ENCODE assay signal across 34 mouse cellular contexts in genomic region chr3:114959311-114959967, GRCm38 (mm10). TPM values are rescaled to one million over a fixed set of nuclear protein-coding genes. Genes with fewer than 3 reads are reported as not detected.
DNase-seq lines count a peak whose midpoint lies in the region; ATAC-seq and TF ChIP-seq lines count a peak whose summit lies in the region.
"Had no signal": no experiment of that assay in that cellular context is flagged by ENCODE, and none has a peak within 500 bp of the region (broad histone marks: within the 10 kb centered on the region; RNA-seq: fewer than 3 reads in every experiment).

No protein-coding gene starts in this region.

- H3K9ac ChIP-seq in forebrain, embryonic 13.5 days = no peak overlapping the region
- no peak overlapping the region for H3K9ac ChIP-seq in forebrain, postnatal 0 days
- no peak overlapping the region for H3K9ac ChIP-seq in midbrain, embryonic 11.5 days (ENCODE audit: low read length)
- H3K9ac ChIP-seq in midbrain, embryonic 14.5 days (replicated peaks; ENCODE audit: low read length) = no peak overlapping the region
- H3K9ac ChIP-seq: embryonic facial prominence, embryonic 12.5 days; heart, embryonic 15.5 days; limb, embryonic 15.5 days; liver, embryonic 14.5 days; neural tube, embryonic 12.5 days; stomach, embryonic 15.5 days had no signal

- no peak for DNase-seq in forebrain, postnatal 0 days
- no peak for DNase-seq in midbrain, embryonic 11.5 days (ENCODE audit: low spot score, missing footprints)
- DNase-seq in midbrain, embryonic 10.5 days (ENCODE audit: low spot score) = no peak
- DNase-seq in midbrain, embryonic 14.5 days = peak; percentile 12
- DNase-seq in retina, embryonic 14.5 days (ENCODE audit: low spot score) = peak; percentile 7
- no peak for DNase-seq in heart, postnatal 4 days
- DNase-seq in spleen, postnatal 10 days (ENCODE audit: low spot score in 2 of 2) = no peak
- DNase-seq: adrenal gland, postnatal 25 days; B cell, adult 2 months; cerebellum, adult 18-20 months; cerebellum, postnatal 10 days; gastrocnemius, postnatal 25 days; heart, adult 11 months; kidney, adult 18-20 months; kidney, postnatal 36 days; lung, adult 2 months; lung, postnatal 10 days; right cerebral cortex, postnatal 14 days had no signal

- WGBS in forebrain, embryonic 13.5 days = 22% methylated on average over 7 of the region's 7 CpGs
- 34% methylated on average over 7 of the region's 7 CpGs for WGBS in forebrain, postnatal 0 days
- WGBS in midbrain, embryonic 11.5 days = 65% methylated on average over 7 of the region's 7 CpGs
- WGBS in midbrain, embryonic 10.5 days = 59% methylated on average over 7 of the region's 7 CpGs
- WGBS in midbrain, embryonic 14.5 days = 41% methylated on average over 7 of the region's 7 CpGs

- no peak overlapping the region for H3K4me3 ChIP-seq in forebrain, embryonic 13.5 days
- no peak overlapping the region for H3K4me3 ChIP-seq in forebrain, postnatal 0 days (ENCODE audit: low read depth, low read length)
- H3K4me3 ChIP-seq in midbrain, embryonic 11.5 days (ENCODE audit: low read depth, low read length) = no peak overlapping the region
- H3K4me3 ChIP-seq in midbrain, embryonic 10.5 days = no peak overlapping the region
- H3K4me3 ChIP-seq in midbrain, embryonic 14.5 days (replicated peaks; ENCODE audit: low read depth, low read length) = no peak overlapping the region
- H3K4me3 ChIP-seq: embryonic facial prominence, embryonic 12.5 days; heart, embryonic 10.5 days; heart, embryonic 15.5 days; limb, embryonic 10.5 days; limb, embryonic 15.5 days; neural tube, embryonic 12.5 days; stomach, embryonic 15.5 days had no signal

- no peaks in the 10 kb centered on the region for H3K27me3 ChIP-seq in forebrain, embryonic 13.5 days
- H3K27me3 ChIP-seq in forebrain, postnatal 0 days (ENCODE audit: insufficient read depth, low read length) = no peaks in the 10 kb centered on the region
- no peaks in the 10 kb centered on the region for H3K27me3 ChIP-seq in midbrain, embryonic 11.5 days (ENCODE audit: control insufficient read depth, insufficient read depth, low read length)
- no peaks in the 10 kb centered on the region for H3K27me3 ChIP-seq in midbrain, embryonic 10.5 days (ENCODE audit: low read depth, poor library complexity, severe bottlenecking)
- no peaks in the 10 kb centered on the region for H3K27me3 ChIP-seq in midbrain, embryonic 14.5 days (ENCODE audit: control insufficient read depth, insufficient read depth, low read length)
- H3K27me3 ChIP-seq: embryonic facial prominence, embryonic 12.5 days; heart, embryonic 15.5 days; limb, embryonic 15.5 days; neural tube, embryonic 12.5 days; stomach, embryonic 15.5 days had no signal

- H3K4me1 ChIP-seq in forebrain, embryonic 13.5 days = 0 out of 2 replicates have a peak, but pooled peaks cover 8% of the 10 kb centered on the region
- H3K4me1 ChIP-seq in forebrain, postnatal 0 days (ENCODE audit: insufficient read depth) = no peaks in the 10 kb centered on the region
- no peaks in the 10 kb centered on the region for H3K4me1 ChIP-seq in midbrain, embryonic 11.5 days (ENCODE audit: control insufficient read depth, insufficient read depth, low read length)
- H3K4me1 ChIP-seq in midbrain, embryonic 10.5 days = 0 out of 2 replicates have a peak, but pooled peaks cover 3% of the 10 kb centered on the region
- no peaks in the 10 kb centered on the region for H3K4me1 ChIP-seq in midbrain, embryonic 14.5 days (ENCODE audit: control insufficient read depth, insufficient read depth, low read length)
- H3K4me1 ChIP-seq: embryonic facial prominence, embryonic 12.5 days; heart, embryonic 10.5 days; heart, embryonic 15.5 days; limb, embryonic 10.5 days; limb, embryonic 15.5 days; neural tube, embryonic 12.5 days; stomach, embryonic 15.5 days had no signal

- TF ChIP-seq CTCF in forebrain, postnatal 0 days (IDR thresholded peaks at IDR 0.05; ENCODE audit: low read depth) = no peak

- no peak overlapping the region for H3K4me2 ChIP-seq in forebrain, embryonic 13.5 days
- no peak overlapping the region for H3K4me2 ChIP-seq in forebrain, postnatal 0 days (ENCODE audit: low read depth)
- no peak overlapping the region for H3K4me2 ChIP-seq in midbrain, embryonic 11.5 days
- no peak overlapping the region for H3K4me2 ChIP-seq in midbrain, embryonic 14.5 days (ENCODE audit: low read length)
- H3K4me2 ChIP-seq: embryonic facial prominence, embryonic 12.5 days; heart, embryonic 15.5 days; limb, embryonic 15.5 days; neural tube, embryonic 12.5 days; stomach, embryonic 15.5 days had no signal

- no peaks in the 10 kb centered on the region for H3K9me3 ChIP-seq in forebrain, embryonic 13.5 days (replicated peaks)
- H3K9me3 ChIP-seq in forebrain, postnatal 0 days (ENCODE audit: low read length) = no peaks in the 10 kb centered on the region
- no peaks in the 10 kb centered on the region for H3K9me3 ChIP-seq in midbrain, embryonic 11.5 days (ENCODE audit: control insufficient read depth, low read length)
- H3K9me3 ChIP-seq in midbrain, embryonic 10.5 days (replicated peaks) = no peaks in the 10 kb centered on the region
- H3K9me3 ChIP-seq in midbrain, embryonic 14.5 days (ENCODE audit: control insufficient read depth, low read length) = no peaks in the 10 kb centered on the region
- H3K9me3 ChIP-seq: embryonic facial prominence, embryonic 12.5 days; heart, embryonic 10.5 days; heart, embryonic 15.5 days; limb, embryonic 10.5 days; limb, embryonic 15.5 days; neural tube, embryonic 12.5 days; stomach, embryonic 15.5 days had no signal

- ATAC-seq in forebrain, embryonic 13.5 days = peak; percentile 30; the same call in 1 of the 2 replicates
- no peak; the same call in 1 of the 2 replicates for ATAC-seq in forebrain, postnatal 0 days
- 0 out of 2 replicates have a peak, but pooled peaks have one; percentile 57 for ATAC-seq in midbrain, embryonic 11.5 days (ENCODE audit: low FRiP score)
- ATAC-seq in midbrain, embryonic 14.5 days (ENCODE audit: low FRiP score, low TSS enrichment) = no peak
- ATAC-seq: inflammation-experienced regulatory T-cells, adult 6 months had no signal

- H3K36me3 ChIP-seq in forebrain, embryonic 13.5 days (ENCODE audit: poor library complexity, severe bottlenecking) = no peaks in the 10 kb centered on the region
- no peaks in the 10 kb centered on the region for H3K36me3 ChIP-seq in forebrain, postnatal 0 days (ENCODE audit: insufficient read depth)
- no peaks in the 10 kb centered on the region for H3K36me3 ChIP-seq in midbrain, embryonic 11.5 days (ENCODE audit: control insufficient read depth, insufficient read depth, low read length)
- no peaks in the 10 kb centered on the region for H3K36me3 ChIP-seq in midbrain, embryonic 10.5 days
- no peaks in the 10 kb centered on the region for H3K36me3 ChIP-seq in midbrain, embryonic 14.5 days (ENCODE audit: control insufficient read depth, insufficient read depth, low read length)
- H3K36me3 ChIP-seq: embryonic facial prominence, embryonic 12.5 days; heart, embryonic 10.5 days; heart, embryonic 15.5 days; limb, embryonic 10.5 days; limb, embryonic 15.5 days; neural tube, embryonic 12.5 days; stomach, embryonic 15.5 days had no signal

- H3K27ac ChIP-seq in forebrain, embryonic 13.5 days = no peak overlapping the region
- no peak overlapping the region for H3K27ac ChIP-seq in forebrain, postnatal 0 days (ENCODE audit: low read depth, low read length)
- H3K27ac ChIP-seq in midbrain, embryonic 11.5 days (ENCODE audit: low read depth, low read length) = no peak overlapping the region
- H3K27ac ChIP-seq in midbrain, embryonic 10.5 days (replicated peaks) = no peak overlapping the region
- no peak overlapping the region for H3K27ac ChIP-seq in midbrain, embryonic 14.5 days (replicated peaks; ENCODE audit: low read depth, low read length)
- H3K27ac ChIP-seq: embryonic facial prominence, embryonic 12.5 days; heart, embryonic 10.5 days; heart, embryonic 15.5 days; limb, embryonic 10.5 days; limb, embryonic 15.5 days; liver, embryonic 14.5 days; macrophage; neural tube, embryonic 12.5 days; stomach, embryonic 15.5 days had no signal

RNA-seq across cellular contexts. Expression of gene Olfm3, which starts 55.6 kb away (rescaled TPM):
- polyA plus RNA-seq in forebrain, embryonic 13.5 days (2015; fragmentation: Nextera tagmentation; extraction: Ambion mirVana) = 0.92 and 1.7 TPM in 2 replicates
- total RNA-seq in forebrain, postnatal 0 days (2014; rRNA removed) = 15.8 and 22.6 TPM in 2 replicates
- polyA plus RNA-seq in forebrain, postnatal 0 days (2015; fragmentation: Nextera tagmentation; extraction: Ambion mirVana) = 5.0 and 8.6 TPM in 2 replicates
- polyA plus RNA-seq in midbrain, embryonic 11.5 days (2014; fragmentation: Nextera tagmentation; extraction: Ambion mirVana) = 1.2 and 1.5 TPM in 2 replicates
- polyA plus RNA-seq in midbrain, embryonic 10.5 days (2016; fragmentation: Nextera tagmentation; extraction: Ambion mirVana) = 0.35 and 0.68 TPM in 2 replicates
- 18.1 and 18.2 TPM in 2 replicates for polyA plus RNA-seq in midbrain, embryonic 14.5 days (2014; fragmentation: Nextera tagmentation; extraction: Ambion mirVana)
- not detected for total RNA-seq in heart, postnatal 4 days (2021)
- total RNA-seq: common myeloid progenitor, adult 5-6 weeks; gastrocnemius, adult 18-20 months; gastrocnemius, postnatal 25 days; heart, postnatal 25 days; megakaryocyte-erythroid progenitor cell, adult 5-6 weeks had no signal
- polyA plus RNA-seq: heart, embryonic 10.5 days; heart, embryonic 15.5 days; inflammation-experienced regulatory T-cells, adult 6 months; liver, embryonic 14.5 days; lung, adult 2 months; macrophage; small intestine, adult 2 months had no signal

Comparison
In these comparisons a context has a peak if more than half of its experiments do, and no peak if none do; other contexts are left out.
1. ATAC-seq: peak in forebrain, embryonic 13.5 days (single experiment) and midbrain, embryonic 11.5 days (single experiment); none in forebrain, postnatal 0 days (single experiment) and midbrain, embryonic 14.5 days (single experiment).
2. DNase-seq: peak in midbrain, embryonic 14.5 days (single experiment) and retina, embryonic 14.5 days (single experiment); none in forebrain, postnatal 0 days (single experiment), midbrain, embryonic 11.5 days (single experiment), midbrain, embryonic 10.5 days (single experiment), heart, postnatal 4 days (single experiment) and spleen, postnatal 10 days (0 of 2).